Comparison of ENCODE assay signal across 10 mouse cellular contexts in genomic region chr2:105127531-105128480, GRCm38 (mm10). TPM values are rescaled to one million over a fixed set of nuclear protein-coding genes. Genes with fewer than 3 reads are reported as not detected.
DNase-seq lines count a peak whose midpoint lies in the region; ATAC-seq lines count a peak whose summit lies in the region.
"Had no signal": no experiment of that assay in that cellular context is flagged by ENCODE, and none has a peak within 500 bp of the region (broad histone marks: within the 10 kb centered on the region; RNA-seq: fewer than 3 reads in every experiment).

No protein-coding gene starts in this region.

- H3K27ac ChIP-seq in lung, embryonic 16.5 days (ENCODE audit: low read length): no peak overlapping the region
- H3K27ac ChIP-seq in embryonic facial prominence, embryonic 13.5 days: no peak overlapping the region
- no peak overlapping the region for H3K27ac ChIP-seq in intestine, embryonic 15.5 days
- H3K27ac ChIP-seq: hindbrain, embryonic 15.5 days had no signal

- no peak for DNase-seq in lung, adult 18-20 months
- DNase-seq in retina, embryonic 14.5 days (ENCODE audit: low spot score): peak; percentile 45
- no peak for DNase-seq in cerebellum, adult 8-10 months
- DNase-seq in adrenal gland, postnatal 4 days (ENCODE audit: low spot score in 2 of 2): no peak
- DNase-seq in urinary bladder, postnatal 25 days (ENCODE audit: low spot score): no peak
- DNase-seq: spleen, adult 18-20 months had no signal

- H3K36me3 ChIP-seq in lung, embryonic 16.5 days (ENCODE audit: control insufficient read depth, insufficient read depth, low read length): no peaks in the 10 kb centered on the region
- no peaks in the 10 kb centered on the region for H3K36me3 ChIP-seq in embryonic facial prominence, embryonic 13.5 days
- no peaks in the 10 kb centered on the region for H3K36me3 ChIP-seq in intestine, embryonic 15.5 days
- H3K36me3 ChIP-seq: hindbrain, embryonic 15.5 days had no signal

- peak overlapping the region; percentile 50 for H3K4me2 ChIP-seq in lung, embryonic 16.5 days (ENCODE audit: low read depth, low read length)
- peak overlapping the region; percentile 53 for H3K4me2 ChIP-seq in embryonic facial prominence, embryonic 13.5 days
- peak overlapping the region; percentile 53 for H3K4me2 ChIP-seq in intestine, embryonic 15.5 days (replicated peaks)

- H3K9ac ChIP-seq in lung, embryonic 16.5 days (ENCODE audit: low read length): no peak overlapping the region
- H3K9ac ChIP-seq in embryonic facial prominence, embryonic 13.5 days: no peak overlapping the region
- peak overlapping the region; percentile 5 for H3K9ac ChIP-seq in intestine, embryonic 15.5 days
- H3K9ac ChIP-seq: hindbrain, embryonic 15.5 days had no signal

- peaks cover 98% of the 10 kb centered on the region for H3K27me3 ChIP-seq in lung, embryonic 16.5 days (ENCODE audit: control insufficient read depth, insufficient read depth, low read depth, low read length)
- peaks cover 100% of the 10 kb centered on the region for H3K27me3 ChIP-seq in embryonic facial prominence, embryonic 13.5 days
- peaks cover 96% of the 10 kb centered on the region for H3K27me3 ChIP-seq in intestine, embryonic 15.5 days (replicated peaks)

- H3K4me1 ChIP-seq in lung, embryonic 16.5 days (replicated peaks; ENCODE audit: control insufficient read depth, insufficient read depth, low read length): peaks cover 16% of the 10 kb centered on the region
- peaks cover 23% of the 10 kb centered on the region for H3K4me1 ChIP-seq in embryonic facial prominence, embryonic 13.5 days
- peaks cover 28% of the 10 kb centered on the region for H3K4me1 ChIP-seq in intestine, embryonic 15.5 days (replicated peaks)

- no peak for ATAC-seq in lung, embryonic 16.5 days (ENCODE audit: low read depth)
- ATAC-seq in embryonic facial prominence, embryonic 13.5 days (ENCODE audit: insufficient number of reproducible peaks, insufficient read depth, low FRiP score, low TSS enrichment, low read depth): no peak
- no peak; the same call in 1 of the 2 replicates for ATAC-seq in intestine, embryonic 15.5 days

- H3K9me3 ChIP-seq in lung, embryonic 16.5 days (ENCODE audit: control insufficient read depth, low read length): no peaks in the 10 kb centered on the region
- no peaks in the 10 kb centered on the region for H3K9me3 ChIP-seq in embryonic facial prominence, embryonic 13.5 days
- H3K9me3 ChIP-seq in intestine, embryonic 15.5 days: no peaks in the 10 kb centered on the region
- H3K9me3 ChIP-seq: hindbrain, embryonic 15.5 days had no signal

- H3K4me3 ChIP-seq in lung, embryonic 16.5 days (ENCODE audit: low read length): peak overlapping the region; percentile 42
- peak overlapping the region; percentile 31 for H3K4me3 ChIP-seq in embryonic facial prominence, embryonic 13.5 days
- H3K4me3 ChIP-seq in intestine, embryonic 15.5 days (replicated peaks): peak overlapping the region; percentile 34

- 1% methylated on average over 52 of the region's 52 CpGs for WGBS in lung, embryonic 16.5 days
- WGBS in embryonic facial prominence, embryonic 13.5 days: under 1% methylated on average over 52 of the region's 52 CpGs
- WGBS in intestine, embryonic 15.5 days: 2% methylated on average over 52 of the region's 52 CpGs

RNA-seq across cellular contexts. Expression of gene Wt1, which starts 1.5 kb away (rescaled TPM):
- polyA plus RNA-seq in lung, embryonic 16.5 days (2015; fragmentation: Nextera tagmentation; extraction: Ambion mirVana): 5.2 and 6.3 TPM in 2 replicates
- polyA plus RNA-seq in embryonic facial prominence, embryonic 13.5 days (2015; fragmentation: Nextera tagmentation; extraction: Ambion mirVana): 0.21 and 0.24 TPM in 2 replicates
- polyA plus RNA-seq in intestine, embryonic 15.5 days (2015; fragmentation: Nextera tagmentation; extraction: Ambion mirVana): 12.2 and 12.4 TPM in 2 replicates
- 10 to 100 TPM; 11.1 to 33.6 TPM for total RNA-seq in adrenal gland, postnatal 4 days (2021)

RNA-seq across cellular contexts. Expression of gene Gm11060, which starts 36.0 kb away (rescaled TPM):
- not detected in 2 replicates for polyA plus RNA-seq in lung, embryonic 16.5 days (2015; fragmentation: Nextera tagmentation; extraction: Ambion mirVana)
- not detected in 2 replicates for polyA plus RNA-seq in embryonic facial prominence, embryonic 13.5 days (2015; fragmentation: Nextera tagmentation; extraction: Ambion mirVana)
- polyA plus RNA-seq in intestine, embryonic 15.5 days (2015; fragmentation: Nextera tagmentation; extraction: Ambion mirVana): not detected in 2 replicates
- total RNA-seq in adrenal gland, postnatal 4 days (2021): not detected
- polyA plus RNA-seq: hindbrain, embryonic 15.5 days had no signal
